Mouse (Mus musculus) ES-Bruce4 (cell line): ENCODE data around the gene Cryba4. TPM values are rescaled to one million over a fixed set of nuclear protein-coding genes. Genes with fewer than 3 reads are reported as not detected.

Source experiments
- H3K27ac ChIP-seq: 2 replicates; pipeline ENCODE4 v1.5.1; 2012; ENCODE audit warnings: low read length, inconsistent platforms; ENCODE audit not compliant: insufficient read depth
- H3K27me3 ChIP-seq: 2 replicates; pipeline ENCODE4 v1.6.1; 2012; ENCODE audit warnings: mild to moderate bottlenecking, low read length, inconsistent platforms; ENCODE audit not compliant: control insufficient read depth, poor library complexity, insufficient read depth, severe bottlenecking
- H3K36me3 ChIP-seq: 2 replicates; pipeline ENCODE4 v1.6.1; 2012; ENCODE audit warnings: inconsistent platforms, mild to moderate bottlenecking, low read length, moderate library complexity; ENCODE audit not compliant: control insufficient read depth, poor library complexity, insufficient read depth, severe bottlenecking
- H3K4me1 ChIP-seq: one replicate; pipeline ENCODE4 v1.8.1; 2011; ENCODE audit warnings: low read length; ENCODE audit not compliant: control insufficient read depth, insufficient read depth
- H3K4me3 ChIP-seq: 2 replicates; pipeline ENCODE4 v1.5.1; 2011; ENCODE audit warnings: low read depth, mild to moderate bottlenecking, low read length
- H3K9ac ChIP-seq: 2 replicates; pipeline ENCODE4 v1.6.1; 2012; ENCODE audit warnings: low read depth, mild to moderate bottlenecking, inconsistent platforms; ENCODE audit not compliant: poor library complexity, severe bottlenecking
- H3K9me3 ChIP-seq: replicated peaks from 2 replicates; pipeline ENCODE4 v1.6.1; 2012; ENCODE audit warnings: mild to moderate bottlenecking, low read length, inconsistent platforms; ENCODE audit not compliant: control insufficient read depth, poor library complexity, insufficient read depth, severe bottlenecking
- CTCF ChIP-seq: IDR thresholded peaks from one replicate; pipeline ENCODE4 v1.8.1; 2011; ENCODE audit warnings: low read depth, low read length
- EP300 ChIP-seq: IDR thresholded peaks from 2 replicates; pipeline ENCODE4 v1.6.1; 2011; ENCODE audit warnings: low read depth, low read length; ENCODE audit not compliant: insufficient read depth
- POLR2A ChIP-seq: IDR thresholded peaks from one replicate; pipeline ENCODE4 v1.8.1; 2011; ENCODE audit warnings: low read length; ENCODE audit not compliant: insufficient read depth
- polyA plus RNA-seq: library from polyadenylated mRNA; stranded (reverse); fragments of >200 nt; gene quantifications from 2 replicates; pipeline ENCODE4 v1.2.4, GENCODE M21; 2011; ENCODE audit warnings: low read depth; ENCODE audit not compliant: missing spikeins, insufficient read depth, insufficient read length

Cryba4 gene
- not detected in 2 replicates for polyA plus RNA-seq

DNA sequence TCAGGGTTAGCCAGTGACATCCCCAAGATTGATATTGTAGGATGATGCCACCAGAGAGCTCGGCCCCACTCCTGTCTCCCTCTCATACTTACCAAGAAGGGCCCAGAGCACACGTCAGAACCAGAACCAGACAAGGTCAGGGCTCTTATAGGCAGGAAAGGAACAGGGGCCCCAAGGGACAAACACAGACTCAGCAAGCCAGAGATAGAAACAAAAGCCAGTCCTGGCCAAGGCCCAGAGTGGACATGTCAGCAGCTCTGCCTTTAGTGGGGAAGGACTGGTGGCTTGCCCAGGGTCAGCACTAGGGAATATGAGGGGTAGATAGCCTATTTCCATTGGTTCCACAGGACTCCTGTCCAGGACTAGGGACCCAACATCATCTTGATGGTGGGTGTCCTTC lies at the start of gene Cryba4:
Gene Cryba4, minus strand, starts transcription at position 119 of the 400 bp plus-strand sequence.
- Histone ChIP-seq H3K9ac (no peak within 1 kb of the TSS), H3K4me1 (peaks cover 3% of the 10 kb centered on the region), H3K4me3 (no peak within 1 kb of the TSS), H3K27ac (no peak within 1 kb of the TSS), H3K9me3 (no peaks in the 10 kb centered on the region), H3K36me3 (no peaks in the 10 kb centered on the region), H3K27me3 (no peaks in the 10 kb centered on the region)
- TF ChIP-seq CTCF, result no peak
- TF ChIP-seq EP300, result no peak
- no peak for TF ChIP-seq POLR2A

GRCm38 (mm10) chr5:112301694-112302093 lies 49.4 kb upstream of the Cryba4 start:
- H3K27me3 ChIP-seq, result no peaks in the 10 kb centered on the region
- H3K36me3 ChIP-seq, result no peaks in the 10 kb centered on the region
- no peak for TF ChIP-seq CTCF
- TF ChIP-seq EP300, result no peak
- TF ChIP-seq POLR2A, result no peak
- no peak overlapping the region for H3K9ac ChIP-seq
- H3K27ac ChIP-seq, result no peak overlapping the region
- H3K4me3 ChIP-seq, result no peak overlapping the region
- no peaks in the 10 kb centered on the region for H3K9me3 ChIP-seq
- peaks cover 2% of the 10 kb centered on the region for H3K4me1 ChIP-seq

GRCm38 (mm10) chr5:112300721-112301308 lies 48.5 kb upstream of the Cryba4 start:
- Histone ChIP-seq H3K4me1 (peaks cover 4% of the 10 kb centered on the region), H3K27ac (no peak overlapping the region), H3K27me3 (no peaks in the 10 kb centered on the region), H3K9me3 (no peaks in the 10 kb centered on the region), H3K9ac (no peak overlapping the region), H3K36me3 (no peaks in the 10 kb centered on the region), H3K4me3 (no peak overlapping the region)
- no peak for TF ChIP-seq EP300
- TF ChIP-seq CTCF, result no peak

GRCm38 (mm10) chr5:112300112-112300511 lies 47.8 kb upstream of the Cryba4 start:
- no peak for TF ChIP-seq POLR2A
- no peak for TF ChIP-seq EP300
- TF ChIP-seq CTCF, result no peak
- H3K9me3 ChIP-seq, result no peaks in the 10 kb centered on the region
- no peaks in the 10 kb centered on the region for H3K27me3 ChIP-seq
- H3K27ac ChIP-seq, result no peak overlapping the region
- H3K9ac ChIP-seq, result no peak overlapping the region
- H3K4me3 ChIP-seq, result no peak overlapping the region
- H3K4me1 ChIP-seq, result peaks cover 6% of the 10 kb centered on the region
- no peaks in the 10 kb centered on the region for H3K36me3 ChIP-seq

GRCm38 (mm10) chr5:112299399-112299798 lies 47.1 kb upstream of the Cryba4 start:
- Histone ChIP-seq H3K36me3 (no peaks in the 10 kb centered on the region), H3K27ac (no peak overlapping the region), H3K4me1 (peaks cover 11% of the 10 kb centered on the region), H3K27me3 (no peaks in the 10 kb centered on the region), H3K4me3 (no peak overlapping the region), H3K9ac (no peak overlapping the region), H3K9me3 (no peaks in the 10 kb centered on the region)
- TF ChIP-seq EP300 (no peak), CTCF (no peak), POLR2A (no peak)

DNA sequence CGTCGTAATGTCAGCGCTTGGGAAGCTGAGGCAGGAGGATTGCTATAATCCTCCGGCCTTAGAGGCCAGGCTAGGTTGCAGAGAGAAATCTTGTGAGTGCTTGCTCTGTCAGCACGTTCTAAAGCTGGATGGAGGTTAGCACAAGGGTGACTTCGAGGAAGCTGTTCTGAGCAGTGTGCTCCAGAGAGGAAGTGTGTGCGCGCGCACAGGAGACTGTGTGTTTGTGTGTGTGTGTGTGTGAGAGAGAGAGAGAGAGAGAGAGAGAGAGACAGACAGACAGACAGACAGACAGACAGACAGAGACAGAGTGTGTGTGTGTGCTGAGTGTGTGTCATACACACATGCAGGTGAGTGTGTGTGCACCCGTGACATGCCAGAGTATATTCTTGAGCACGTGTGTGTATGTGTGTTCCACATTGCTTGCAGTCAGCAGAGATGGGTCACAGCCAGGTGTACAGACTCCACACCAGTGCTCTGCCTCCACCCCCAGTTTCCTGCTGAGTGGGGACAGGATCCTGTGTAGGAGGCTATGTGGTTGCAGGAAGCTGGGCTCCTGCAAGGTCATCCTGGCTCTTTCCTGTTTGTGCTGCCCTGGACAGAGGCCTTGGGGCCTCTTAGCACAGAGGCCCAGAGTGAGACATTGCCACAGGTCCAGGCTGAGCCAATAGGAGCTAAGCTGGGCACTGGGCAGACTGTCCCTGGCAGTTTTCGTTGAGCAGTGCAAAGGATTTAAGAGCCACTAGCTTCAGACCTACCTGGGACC lies 46.1 kb upstream of the Cryba4 start:
- H3K4me3 ChIP-seq, result no peak overlapping the region
- H3K27me3 ChIP-seq, result no peaks in the 10 kb centered on the region
- H3K4me1 ChIP-seq, result peaks cover 16% of the 10 kb centered on the region
- no peak overlapping the region for H3K9ac ChIP-seq
- H3K27ac ChIP-seq, result no peak overlapping the region
- no peaks in the 10 kb centered on the region for H3K9me3 ChIP-seq
- H3K36me3 ChIP-seq, result no peaks in the 10 kb centered on the region
- TF ChIP-seq POLR2A (no peak), EP300 (no peak), CTCF (no peak)
